In the genomic region with DNA sequence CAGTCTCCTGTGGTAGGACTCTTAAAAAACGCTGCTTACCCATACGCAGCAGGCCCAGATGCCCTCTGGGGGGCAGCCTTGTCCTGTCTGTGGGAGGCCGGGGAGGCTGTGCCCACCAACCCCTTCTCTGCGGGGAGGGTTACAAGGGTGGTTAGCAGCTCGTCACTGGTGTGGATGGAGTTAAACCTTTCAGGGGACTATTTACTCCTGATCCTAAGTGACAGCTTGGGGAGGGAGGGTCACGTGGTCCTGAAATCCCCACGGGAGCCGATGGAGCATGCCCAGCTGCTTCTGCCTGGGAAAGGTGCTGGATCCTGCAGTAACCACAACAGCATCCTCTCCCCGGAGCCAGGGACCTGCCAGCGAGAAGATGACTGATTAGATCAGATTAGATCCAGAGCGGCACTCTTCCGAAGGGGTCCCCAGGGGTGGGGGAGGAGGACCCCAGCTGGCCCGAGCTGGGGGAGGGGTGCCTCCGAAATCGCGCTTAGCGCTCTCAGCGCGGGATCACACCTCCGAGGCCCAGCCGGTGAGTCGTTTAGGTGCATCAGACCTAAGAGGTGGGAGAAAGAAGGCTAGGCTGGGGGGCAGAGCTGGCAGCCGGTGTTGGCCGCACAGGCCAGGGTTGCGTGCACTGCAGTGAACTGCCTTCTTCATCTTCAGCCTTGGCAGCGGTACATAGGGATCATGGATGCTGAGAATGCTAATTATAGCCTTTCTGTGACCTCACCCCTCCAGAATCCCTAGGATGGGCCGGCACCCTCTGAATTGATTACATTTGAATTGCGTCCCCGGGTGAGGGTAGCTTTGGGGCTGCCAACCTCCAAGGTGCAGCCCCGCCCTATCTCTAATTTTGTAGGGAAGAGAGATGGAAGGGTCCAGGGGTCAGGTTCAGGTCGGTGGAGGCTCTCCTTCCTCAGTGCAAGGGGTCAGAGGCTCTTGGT, we compare ENCODE assay signal across 8 mouse cellular contexts. TPM values are rescaled to one million over a fixed set of nuclear protein-coding genes. Genes with fewer than 3 reads are reported as not detected.
DNase-seq lines count a peak whose midpoint lies in the region; ATAC-seq and TF ChIP-seq lines count a peak whose summit lies in the region.

No protein-coding gene starts in this region.

- H3K4me1 ChIP-seq in cerebellum, adult 2 months (ENCODE audit: control insufficient read depth, insufficient read depth, low read length), result peaks cover 32% of the 10 kb centered on the region
- H3K4me1 ChIP-seq in lung, embryonic 15.5 days, result peaks cover 28% of the 10 kb centered on the region

- H3K27me3 ChIP-seq in cerebellum, adult 2 months (ENCODE audit: control insufficient read depth, insufficient read depth, low read length), result no peaks in the 10 kb centered on the region
- peaks cover 31% of the 10 kb centered on the region for H3K27me3 ChIP-seq in lung, embryonic 15.5 days

- peak; percentile 84 for TF ChIP-seq CTCF in cerebellum, adult 2 months (IDR thresholded peaks at IDR 0.05; ENCODE audit: borderline replicate concordance, insufficient read depth, low read depth, low read length)

- peak overlapping the region; percentile 87 for H3K4me2 ChIP-seq in lung, embryonic 15.5 days

- H3K4me3 ChIP-seq in cerebellum, adult 2 months (replicated peaks; ENCODE audit: insufficient read depth, low read depth, low read length), result peak overlapping the region; percentile 89
- H3K4me3 ChIP-seq in lung, embryonic 15.5 days, result peak overlapping the region; percentile 39

- 0 out of 2 replicates have a peak, but pooled peaks have one; percentile 19 for TF ChIP-seq POLR2A in cerebellum, adult 2 months (IDR thresholded peaks at IDR 0.05; ENCODE audit: borderline replicate concordance, insufficient read depth, low read length)

- 2% methylated on average over 31 of the region's 31 CpGs for WGBS in cerebellum, adult 2 months
- under 1% methylated on average over 31 of the region's 31 CpGs for WGBS in lung, embryonic 15.5 days

- peak overlapping the region; percentile 63 for H3K27ac ChIP-seq in cerebellum, adult 2 months (ENCODE audit: insufficient read depth, low read length)
- no peak overlapping the region for H3K27ac ChIP-seq in lung, embryonic 15.5 days

- H3K9me3 ChIP-seq in lung, embryonic 15.5 days, result no peaks in the 10 kb centered on the region

- H3K9ac ChIP-seq in lung, embryonic 15.5 days, result peak overlapping the region; percentile 33; the same call in 1 of the 2 replicates

- DNase-seq in MN1 (ENCODE audit: low spot score), result peak; percentile 96
- peak; percentile 76 to 82 for DNase-seq in cerebellum, adult 2 months
- peak; percentile 87 for DNase-seq in layer of hippocampus, adult 9-11 months
- DNase-seq in retina, embryonic 14.5 days (ENCODE audit: low spot score), result peak; percentile 93
- DNase-seq in urinary bladder, postnatal 36 days (ENCODE audit: low spot score in 2 of 2), result peak; percentile 65 to 68

- no peaks in the 10 kb centered on the region for H3K36me3 ChIP-seq in lung, embryonic 15.5 days

- ATAC-seq in frontal cortex, adult (ENCODE audit: low TSS enrichment), result peak; percentile 66
- ATAC-seq in hematopoietic stem cell, adult 5-6 weeks (replicated peaks in 1 of 2; ENCODE audit: insufficient read depth in 1 of 2, low FRiP score in 2 of 2, low TSS enrichment in 1 of 2, low read depth in 1 of 2, poor library complexity in 2 of 2, severe bottlenecking in 2 of 2), result peak; percentile 66 to 67
- ATAC-seq in lung, embryonic 15.5 days (ENCODE audit: borderline replicate concordance, extremely low read depth, low FRiP score, low TSS enrichment), result peak; percentile 67; the same call in 1 of the 2 replicates

RNA-seq across cellular contexts. Expression of a gene that starts 17.3 kb away (rescaled TPM):
- 73.7 and 77.2 TPM in 2 replicates for polyA plus RNA-seq in cerebellum, adult 2 months (2012; rRNA removed)
- 4.4 and 7.6 TPM in 2 replicates for total RNA-seq in hematopoietic stem cell, adult 5-6 weeks (2017)
- 6.9 and 7.6 TPM in 2 replicates for polyA plus RNA-seq in lung, embryonic 15.5 days (2015; fragmentation: Nextera tagmentation; extraction: Ambion mirVana)

RNA-seq across cellular contexts. Expression of a gene that starts 50.4 kb away (rescaled TPM):
- polyA plus RNA-seq in cerebellum, adult 2 months (2012; rRNA removed), result 31.7 and 32.1 TPM in 2 replicates
- 82.9 and 85.7 TPM in 2 replicates for total RNA-seq in hematopoietic stem cell, adult 5-6 weeks (2017)
- 38.0 and 39.2 TPM in 2 replicates for polyA plus RNA-seq in lung, embryonic 15.5 days (2015; fragmentation: Nextera tagmentation; extraction: Ambion mirVana)
